Mouse (Mus musculus) right cerebral cortex, adult 18-20 months (tissue): Measurements from ENCODE around the gene Ikzf3.
A peak's percentile ranks its signal among the peaks of the same experiment; 100 is the strongest.

Experiments
- DNase-seq: peaks from one replicate; pipeline ENCODE4 v3.0.0; 2022; ENCODE audit warnings: mixed read lengths

Gene Ikzf3

DNA sequence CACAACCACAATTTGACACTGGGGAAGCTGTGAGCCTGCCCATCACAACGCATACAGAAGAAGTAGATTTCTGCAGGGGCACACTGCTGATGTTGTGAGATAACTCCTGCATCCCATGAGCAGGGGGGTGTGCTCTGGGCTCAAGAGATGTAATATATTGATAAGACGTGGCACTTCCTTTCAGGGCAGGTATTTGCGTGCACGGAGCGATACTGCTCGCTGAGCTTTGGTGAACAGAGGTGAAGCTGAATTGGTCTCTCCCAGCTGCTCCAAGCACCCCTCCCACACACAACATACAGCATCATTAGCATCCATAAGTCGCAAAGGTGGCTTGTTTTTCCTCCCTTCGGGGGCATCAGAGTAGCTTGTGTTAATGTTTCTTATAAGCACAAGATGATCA, 35.7 kb downstream of the Ikzf3 start:
- DNase-seq, result no peak

DNA sequence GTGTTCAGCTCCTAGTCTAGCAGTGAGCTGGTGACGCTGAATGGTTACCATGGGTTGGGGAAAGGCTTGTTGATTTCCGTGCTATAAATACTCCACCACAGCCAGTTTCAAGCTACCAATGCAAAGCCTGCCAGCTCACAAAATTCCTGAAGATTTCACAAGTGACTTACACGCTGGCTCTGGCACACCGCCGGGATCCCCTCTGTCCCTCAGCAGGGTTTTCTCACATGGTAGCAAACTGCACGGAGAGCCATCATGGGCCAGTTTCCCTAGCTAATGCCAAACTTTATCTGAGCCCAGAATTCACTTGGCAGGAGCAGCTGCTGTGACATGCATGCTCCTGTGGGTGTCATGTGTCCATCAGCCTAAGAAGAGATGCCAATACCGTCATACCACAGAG, 36.4 kb downstream of the Ikzf3 start:
- peak; percentile 11 for DNase-seq

DNA sequence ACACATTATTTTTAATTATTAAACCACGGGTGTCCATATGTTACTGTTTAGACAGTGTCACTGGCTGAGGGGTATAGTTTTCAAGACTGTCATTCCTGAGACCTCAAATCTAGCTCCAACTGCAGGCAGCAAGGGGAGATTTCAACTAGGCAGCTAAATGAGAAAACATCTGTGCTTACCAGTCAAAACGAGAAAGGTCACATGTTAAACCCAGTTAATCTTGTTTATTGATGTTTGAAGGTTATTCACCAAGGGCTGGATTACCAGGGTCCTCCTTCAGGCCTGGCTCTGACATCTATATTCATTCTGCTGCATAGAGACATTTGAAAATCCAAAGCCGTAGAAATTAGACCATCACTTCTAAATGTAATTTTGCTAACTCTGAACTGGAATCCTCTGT, 40.9 kb downstream of the Ikzf3 start:
- no peak for DNase-seq

GRCm38 (mm10) chr11:98497388-98498288, 48.2 kb downstream of the Ikzf3 start:
- DNase-seq, result no peak

DNA sequence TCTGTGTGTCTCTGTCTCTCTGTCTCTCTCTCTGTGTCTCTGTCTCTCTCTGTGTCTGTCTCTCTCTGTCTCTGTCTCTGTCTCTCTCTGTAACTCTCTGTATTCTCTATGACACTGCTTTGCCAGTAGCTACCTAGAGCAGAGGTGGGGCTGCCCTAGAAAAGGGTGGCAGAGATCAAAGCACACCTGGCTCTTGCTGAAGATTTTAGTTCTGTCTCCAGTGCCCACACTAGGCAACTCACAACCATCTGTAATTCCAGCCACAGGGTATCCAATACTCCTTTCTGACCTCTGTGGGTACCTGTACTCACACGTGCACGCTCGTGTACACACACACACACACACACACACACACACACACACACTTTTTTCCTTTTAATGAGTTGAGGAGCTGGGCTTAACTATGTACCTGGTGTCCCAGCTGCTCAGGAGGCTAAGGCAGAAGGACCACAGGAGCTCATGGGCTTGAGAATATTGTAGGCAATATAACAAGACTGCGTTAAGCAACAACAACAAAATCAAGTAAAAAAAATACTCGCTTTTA, 50.6 kb downstream of the Ikzf3 start:
- no peak for DNase-seq

DNA sequence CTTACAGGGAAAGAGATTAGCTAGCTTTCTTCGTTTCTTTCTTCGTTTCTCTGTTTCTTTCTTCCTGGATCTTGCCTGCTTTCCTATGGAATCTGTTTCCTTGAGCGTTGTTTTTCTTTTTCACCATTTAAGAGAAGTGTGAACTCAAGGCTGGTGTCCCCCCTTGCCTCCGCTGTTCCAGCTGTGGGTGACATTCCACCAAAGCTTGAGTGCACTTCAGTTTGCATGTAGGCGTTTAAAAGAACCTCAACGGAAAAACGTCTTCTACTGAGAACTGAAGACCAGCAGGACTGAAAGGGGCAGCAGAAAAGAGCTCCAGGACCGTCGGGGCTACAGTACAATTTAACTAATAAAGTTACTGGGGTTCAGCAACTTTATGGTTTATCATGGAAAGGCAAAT, 52.4 kb downstream of the Ikzf3 start:
- DNase-seq, result no peak

DNA sequence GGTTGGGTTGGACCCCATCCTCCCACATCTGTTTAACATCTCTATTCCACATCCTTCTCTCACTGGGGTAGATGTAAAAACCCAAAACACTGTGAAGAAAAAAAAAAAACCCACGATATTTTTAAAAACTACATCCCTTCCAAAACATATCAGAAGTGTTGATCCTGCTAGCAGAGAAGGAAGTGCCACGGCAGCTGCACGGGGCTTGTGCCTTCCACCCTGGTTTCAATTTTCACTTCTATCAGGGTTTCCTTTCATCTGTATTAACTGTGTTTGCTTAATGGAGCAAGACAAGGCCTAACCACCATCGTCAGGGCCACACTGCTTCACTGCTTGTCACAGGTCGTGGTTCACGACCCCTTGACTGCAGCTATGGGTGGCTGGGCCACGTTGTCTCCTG, 52.9 kb downstream of the Ikzf3 start:
- no peak for DNase-seq

- DNase-seq, result no peak
Measured at GRCm38 (mm10) chr11:98491571-98491970, 54.3 kb downstream of the Ikzf3 start.

GRCm38 (mm10) chr11:98488540-98489234, 57.1 kb downstream of the Ikzf3 start:
- DNase-seq, result no peak

- no peak for DNase-seq
Measured at GRCm38 (mm10) chr11:98487526-98488040, 58.2 kb downstream of the Ikzf3 start.

DNA sequence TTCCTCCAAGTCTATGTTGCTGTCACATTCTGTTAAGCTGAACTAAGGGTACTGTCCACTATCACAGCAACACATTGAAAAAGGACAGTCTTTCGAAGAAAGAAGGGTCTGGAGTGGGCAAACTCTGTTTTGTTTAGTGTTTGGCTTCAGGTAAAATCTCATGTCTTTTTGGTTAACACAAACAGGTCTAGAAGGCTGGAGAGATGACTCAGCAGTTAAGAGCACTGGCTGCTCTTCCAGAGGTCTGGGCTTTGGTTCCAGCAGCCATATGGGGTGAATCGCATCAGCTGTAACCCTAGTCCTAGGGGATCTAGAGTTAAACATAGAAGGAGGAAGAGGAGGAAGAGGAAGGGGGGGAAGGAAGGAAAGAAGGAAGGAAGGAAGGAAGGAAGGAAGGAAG, 60.1 kb downstream of the Ikzf3 start:
- DNase-seq, result no peak

DNA sequence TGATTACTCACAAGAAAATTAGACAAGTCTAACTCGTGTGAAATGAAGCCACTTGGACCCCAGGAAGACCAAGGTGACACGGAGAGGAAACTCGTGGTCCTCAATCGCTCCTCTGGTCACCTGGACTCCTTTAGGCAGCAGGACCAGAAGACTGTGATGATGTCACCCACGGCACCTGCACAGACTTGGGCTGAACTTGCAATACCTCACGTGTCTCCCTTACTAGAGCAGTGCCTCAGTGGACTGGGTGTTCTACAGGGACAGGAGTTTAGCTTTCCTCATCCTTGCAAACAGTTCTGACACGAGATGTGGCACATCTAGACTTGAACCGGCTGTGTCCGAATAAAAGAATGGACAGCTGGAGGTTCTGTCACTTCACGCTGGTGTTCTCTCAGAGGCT, 63.8 kb downstream of the Ikzf3 start:
- DNase-seq, result no peak

- no peak for DNase-seq
Measured at GRCm38 (mm10) chr11:98481231-98481630, 64.6 kb downstream of the Ikzf3 start.

DNA sequence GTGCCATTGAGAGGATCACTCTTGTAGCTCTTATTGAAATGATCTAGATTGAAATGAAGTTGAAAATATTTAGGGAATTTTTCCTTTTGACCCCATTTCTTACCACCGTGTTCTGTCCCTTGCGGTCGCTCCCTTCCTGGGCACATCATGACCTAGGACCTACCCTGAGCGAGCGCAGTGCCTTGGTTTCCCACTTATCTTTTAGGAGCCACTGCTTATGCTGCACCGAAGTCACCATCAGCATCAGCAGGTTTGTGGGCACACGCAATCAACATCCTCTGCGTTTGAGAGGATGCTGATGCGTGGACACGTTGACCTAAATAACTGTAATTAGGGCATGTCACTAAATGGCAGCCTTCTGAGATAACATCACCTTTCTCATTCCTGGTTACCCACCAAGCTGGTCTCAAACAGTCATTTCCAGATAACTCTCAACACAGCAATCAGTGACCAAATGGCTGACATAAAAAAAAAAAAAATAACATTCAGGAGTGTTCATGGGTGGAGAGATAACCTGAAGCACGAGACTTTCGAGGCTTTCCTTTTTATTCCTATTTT, 65.8 kb downstream of the Ikzf3 start:
- no peak for DNase-seq

GRCm38 (mm10) chr11:98479026-98479939, 66.5 kb downstream of the Ikzf3 start:
- no peak for DNase-seq

DNA sequence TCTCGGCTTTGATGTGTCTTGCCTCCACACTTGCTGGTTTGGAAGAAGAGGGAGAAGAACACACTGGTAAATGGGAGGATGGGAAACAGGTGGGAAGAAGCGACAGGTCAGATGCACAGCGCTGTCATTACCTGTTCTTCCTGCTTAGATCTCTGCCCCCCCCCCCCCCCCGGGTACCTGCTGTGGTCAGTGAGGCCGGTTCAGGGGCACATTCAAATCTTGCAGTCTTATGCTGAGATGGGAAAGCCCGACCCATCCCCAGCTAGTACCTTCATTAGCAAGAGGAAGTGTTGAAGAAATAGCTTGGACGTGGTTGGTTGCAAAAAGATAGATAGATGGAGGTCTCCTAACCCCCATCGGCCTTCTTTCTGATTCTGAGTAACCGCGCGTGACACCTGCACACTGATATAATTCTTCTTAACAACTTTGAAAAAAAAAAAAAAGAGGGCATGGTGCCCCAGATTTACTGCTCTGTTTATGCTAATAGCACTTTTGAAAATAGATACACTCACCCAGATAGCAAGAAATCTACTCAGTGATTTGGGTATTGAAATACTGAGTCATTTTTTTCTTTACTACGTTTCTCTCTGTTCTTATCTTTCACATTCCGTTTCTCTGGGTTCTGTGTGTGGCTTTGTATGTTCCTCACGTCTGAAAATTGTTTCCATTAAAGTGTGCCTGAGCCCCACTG, 68.7 kb downstream of the Ikzf3 start:
- no peak for DNase-seq

GRCm38 (mm10) chr11:98476434-98476807, 69.4 kb downstream of the Ikzf3 start:
- DNase-seq, result no peak

DNA sequence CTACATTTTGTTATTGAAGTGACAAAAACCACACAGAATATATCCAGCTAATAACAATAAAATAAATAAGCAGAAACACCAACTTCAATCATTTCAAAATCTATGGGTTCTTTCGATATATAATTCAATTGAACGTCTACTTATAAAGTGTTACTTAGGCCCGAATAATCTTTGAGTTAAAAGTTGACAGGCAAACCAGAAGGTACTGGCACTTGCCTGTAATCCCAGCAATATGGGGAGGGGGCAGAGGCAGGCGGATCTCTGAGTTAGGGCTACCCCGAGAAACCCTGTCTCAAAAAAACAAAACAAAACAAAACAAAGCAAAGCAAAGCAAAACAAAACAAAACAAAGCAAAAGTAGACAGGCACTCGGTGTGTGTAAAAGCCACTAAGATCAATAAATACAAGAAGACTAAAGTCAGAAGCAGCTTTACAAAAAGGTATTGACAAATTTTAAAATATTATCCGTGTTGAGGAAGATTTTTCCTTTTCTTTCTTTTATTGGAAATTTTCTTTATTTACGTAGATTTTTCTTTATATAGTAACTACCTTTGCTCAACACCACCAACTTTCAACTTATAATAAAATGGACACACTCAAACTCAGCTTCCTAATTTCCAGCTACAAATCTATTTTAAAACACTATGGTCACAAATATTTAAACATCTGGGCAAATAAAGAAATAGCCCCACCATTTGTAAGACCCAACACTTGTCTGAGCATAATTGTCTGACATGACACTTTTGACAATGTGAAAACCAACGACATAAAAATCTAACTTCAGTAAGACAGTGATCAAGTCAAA, 70.0 kb downstream of the Ikzf3 start:
- DNase-seq, result no peak

DNA sequence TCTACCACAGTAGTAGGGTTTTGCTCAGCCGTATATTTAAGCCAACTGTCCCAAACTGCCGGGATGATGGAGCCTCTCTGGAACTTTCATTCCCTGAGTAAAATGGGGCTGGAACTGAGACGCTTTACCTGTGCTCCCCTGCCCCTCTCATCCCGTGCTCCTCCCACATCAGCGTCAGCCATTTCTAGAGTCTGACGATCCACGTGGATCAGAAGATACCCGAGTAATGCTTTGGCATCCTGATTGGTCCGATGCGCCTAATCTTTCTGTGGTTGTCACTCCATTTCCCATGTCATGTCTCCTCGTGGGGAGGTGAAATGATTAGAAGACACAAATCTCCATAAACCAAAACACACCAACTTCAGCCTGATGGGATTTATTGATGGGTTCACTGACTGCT, 70.9 kb downstream of the Ikzf3 start:
- DNase-seq, result no peak

DNA sequence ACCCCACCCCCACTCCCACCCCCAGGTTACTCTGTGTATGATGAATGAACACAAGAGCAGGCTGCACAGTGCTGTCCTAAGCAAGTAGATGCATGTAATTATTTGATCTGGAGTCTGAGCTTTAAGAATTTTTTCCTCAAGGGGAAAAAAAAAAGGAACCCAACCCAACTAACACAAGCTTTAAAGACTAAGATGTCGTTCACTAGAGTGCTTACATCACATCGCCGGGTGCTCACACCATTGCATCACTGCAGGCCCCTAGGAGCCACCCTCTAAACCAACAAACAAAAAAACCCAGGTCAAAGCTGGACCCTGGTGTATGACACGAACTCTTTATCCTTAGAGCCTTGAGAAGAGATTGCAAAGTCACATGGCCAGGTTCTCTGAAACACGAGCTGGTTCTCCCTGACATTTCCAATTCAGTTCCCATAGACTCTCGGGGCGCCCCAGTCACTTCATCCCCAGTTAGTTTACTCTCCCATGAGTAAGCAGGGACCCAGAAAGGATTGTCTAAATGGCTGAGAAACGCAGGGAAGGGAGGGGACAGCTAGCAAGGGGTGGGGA, 71.8 kb downstream of the Ikzf3 start:
- no peak for DNase-seq

GRCm38 (mm10) chr11:98472696-98473095, 73.1 kb downstream of the Ikzf3 start:
- no peak for DNase-seq
